Mouse (Mus musculus) limb, embryonic 14.5 days (tissue): ENCODE data around the gene Olfr1222. TPM values are rescaled to one million over a fixed set of nuclear protein-coding genes. Genes with fewer than 3 reads are reported as not detected.

ENCODE experiments used
- ATAC-seq: fragments of 200-750 bp; cut with Nextera tagmentation; 2 replicates; pipeline ENCODE4 v1.8.0; 2017; ENCODE audit warnings: low read depth, moderate number of reproducible peaks, moderate TSS enrichment; ENCODE audit not compliant: low FRiP score
- DNase-seq: peaks from one replicate; pipeline ENCODE4 v3.0.0-alpha.2; 2015; ENCODE audit warnings: low spot score
- H3K27ac ChIP-seq: fragments of 300-500 bp; sonication (generic); replicated peaks from 2 replicates; pipeline ENCODE4 v1.5.1; 2014; ENCODE audit warnings: low read depth, mild to moderate bottlenecking, low read length, moderate library complexity, mixed read lengths
- H3K27me3 ChIP-seq: fragments of 300-500 bp; sonication (generic); 2 replicates; pipeline ENCODE4 v1.6.1; 2014; ENCODE audit warnings: low read length, mixed read lengths; ENCODE audit not compliant: control insufficient read depth, insufficient read depth
- H3K36me3 ChIP-seq: fragments of 300-500 bp; sonication (generic); 2 replicates; pipeline ENCODE4 v1.6.1; 2014; ENCODE audit warnings: mild to moderate bottlenecking, low read length, moderate library complexity, mixed read lengths; ENCODE audit not compliant: control insufficient read depth, insufficient read depth
- H3K4me1 ChIP-seq: fragments of 300-500 bp; sonication (generic); 2 replicates; pipeline ENCODE4 v1.6.1; 2014; ENCODE audit warnings: antibody characterized with exemption, low read length, mixed read lengths; ENCODE audit not compliant: control insufficient read depth, insufficient read depth
- H3K4me2 ChIP-seq: fragments of 300-500 bp; sonication (generic); replicated peaks from 2 replicates; pipeline ENCODE4 v1.6.1; 2014; ENCODE audit warnings: low read depth, mild to moderate bottlenecking, low read length, moderate library complexity; ENCODE audit not compliant: severe bottlenecking
- H3K4me3 ChIP-seq: fragments of 300-500 bp; sonication (generic); replicated peaks from 2 replicates; pipeline ENCODE4 v1.5.1; 2014; ENCODE audit warnings: low read length
- H3K9ac ChIP-seq: fragments of 300-500 bp; sonication (generic); 2 replicates; pipeline ENCODE4 v1.6.1; 2014; ENCODE audit warnings: mild to moderate bottlenecking, low read depth, low read length, moderate library complexity; ENCODE audit not compliant: severe bottlenecking
- H3K9me3 ChIP-seq: fragments of 300-500 bp; sonication (generic); 2 replicates; pipeline ENCODE4 v1.6.1; 2016; ENCODE audit warnings: low read length; ENCODE audit not compliant: control insufficient read depth
- POLR2A ChIP-seq: fragments of 200-500 bp; IDR thresholded peaks from 2 replicates; pipeline ENCODE4 v1.8.0; 2012; ENCODE audit warnings: inconsistent platforms, mild to moderate bottlenecking, moderate library complexity, borderline replicate concordance; ENCODE audit not compliant: insufficient read depth, insufficient read length; ENCODE audit errors: extremely low read depth
- WGBS: fragments of 180-500 bp; shearing (Covaris S2); extraction: QIAGEN DNeasy Blood & Tissue Kit; methylation state at CpG from one replicate; pipeline ENCODE4 v1.1.7; 2014; 5-methylcytosine and 5-hydroxymethylcytosine counted together
- polyA plus RNA-seq, 2 experiments: library from polyadenylated mRNA; depleted of rRNA in 1 of 2; stranded (reverse) in 1 of 2; unstranded in 1 of 2; fragments of >200 nt; fragmentation: Nextera tagmentation in 1 of 2; extraction: Ambion mirVana in 1 of 2; gene quantifications; 2 replicates each; pipeline versions ENCODE4 v1.2.1 to v1.2.3; 2012 to 2014

The Olfr1222 gene
- polyA plus RNA-seq, 2 experiments: not detected

DNA sequence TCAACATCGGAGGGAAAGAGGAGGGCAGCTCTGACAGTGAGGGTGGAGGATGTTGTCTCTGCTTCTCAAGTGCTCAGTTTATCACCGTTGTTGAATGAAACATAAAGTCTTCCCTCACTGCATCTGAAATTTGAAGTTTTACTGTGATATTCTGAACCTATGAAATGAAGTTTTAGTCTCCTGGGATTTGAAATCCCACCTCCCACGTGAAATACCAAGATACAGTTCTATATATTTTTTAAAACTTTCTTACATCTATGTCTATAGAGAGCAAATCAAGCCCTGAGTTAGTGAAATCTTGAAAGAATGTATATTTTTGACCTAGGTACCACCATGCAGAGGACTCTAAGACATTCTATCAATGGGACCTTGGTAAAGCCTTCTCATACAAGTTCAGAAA is 26.1 kb downstream of the Olfr1222 start, which contains the start of gene Olfr1220:
Gene Olfr1220, minus strand, starts transcription at position 101 of the 400 bp plus-strand sequence.
- Histone ChIP-seq H3K27me3 (no peaks in the 10 kb centered on the region), H3K4me3 (no peak within 1 kb of the TSS), H3K9ac (no peak within 1 kb of the TSS), H3K36me3 (no peaks in the 10 kb centered on the region), H3K4me1 (no peaks in the 10 kb centered on the region), H3K4me2 (no peak within 1 kb of the TSS), H3K27ac (no peak within 1 kb of the TSS), H3K9me3 (no peaks in the 10 kb centered on the region)
- DNase-seq (no peak), ATAC-seq (no peak)
- WGBS: 79% methylated on average over 3 of the region's 3 CpGs
- no peak for TF ChIP-seq POLR2A

GRCm38 (mm10) chr2:89105651-89106050 is 27.2 kb downstream of the Olfr1222 start:
- Histone ChIP-seq H3K4me2 (no peak overlapping the region), H3K4me3 (no peak overlapping the region), H3K27me3 (no peaks in the 10 kb centered on the region), H3K27ac (no peak overlapping the region), H3K4me1 (no peaks in the 10 kb centered on the region), H3K9me3 (no peaks in the 10 kb centered on the region), H3K36me3 (no peaks in the 10 kb centered on the region), H3K9ac (no peak overlapping the region)
- ATAC-seq: no peak
- no peak for TF ChIP-seq POLR2A
- no peak for DNase-seq

- no peak for ATAC-seq
- no peak overlapping the region for H3K4me3 ChIP-seq
- no peaks in the 10 kb centered on the region for H3K4me1 ChIP-seq
- H3K36me3 ChIP-seq: no peaks in the 10 kb centered on the region
- 100% methylated on average over 1 of the region's 1 CpGs for WGBS
- H3K4me2 ChIP-seq: no peak overlapping the region
- H3K9ac ChIP-seq: no peak overlapping the region
- H3K9me3 ChIP-seq: no peaks in the 10 kb centered on the region
- DNase-seq: no peak
- H3K27ac ChIP-seq: no peak overlapping the region
- TF ChIP-seq POLR2A: no peak
- no peaks in the 10 kb centered on the region for H3K27me3 ChIP-seq
Observed at GRCm38 (mm10) chr2:89093848-89094247, 39.0 kb downstream of the Olfr1222 start.

DNA sequence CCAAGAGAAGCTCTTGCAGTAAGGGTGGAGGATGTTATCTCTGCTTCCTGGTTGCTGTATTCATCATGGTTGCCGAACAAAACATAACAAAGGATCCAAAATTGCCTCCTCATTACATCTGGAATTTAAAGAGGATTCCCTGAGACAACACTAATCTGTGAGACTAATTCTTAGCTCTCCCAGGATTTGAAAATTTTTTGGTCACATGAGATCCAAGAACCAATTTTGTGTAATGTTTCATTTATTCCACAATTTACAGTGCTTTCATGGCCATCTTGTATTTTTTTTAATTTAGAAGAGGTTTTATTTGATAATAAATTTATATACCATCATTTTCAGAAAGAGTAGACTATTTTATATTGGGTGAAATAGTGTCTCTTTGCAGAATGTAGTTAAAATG is 49.4 kb downstream of the Olfr1222 start, which contains the start of gene Olfr1219:
Gene Olfr1219, minus strand, starts transcription at position 101 of the 400 bp plus-strand sequence.
- no peak within 1 kb of the TSS for H3K27ac ChIP-seq
- H3K4me2 ChIP-seq: no peak within 1 kb of the TSS
- H3K36me3 ChIP-seq: no peaks in the 10 kb centered on the region
- WGBS: 64% methylated on average over 1 of the region's 1 CpGs
- H3K4me1 ChIP-seq: no peaks in the 10 kb centered on the region
- no peaks in the 10 kb centered on the region for H3K9me3 ChIP-seq
- H3K9ac ChIP-seq: no peak within 1 kb of the TSS
- no peak within 1 kb of the TSS for H3K4me3 ChIP-seq
- no peaks in the 10 kb centered on the region for H3K27me3 ChIP-seq
- no peak for DNase-seq
- ATAC-seq: no peak
- no peak for TF ChIP-seq POLR2A

GRCm38 (mm10) chr2:89081487-89081886 is 51.4 kb downstream of the Olfr1222 start:
- DNase-seq (no peak), ATAC-seq (no peak)
- Histone ChIP-seq H3K9ac (no peak overlapping the region), H3K9me3 (no peaks in the 10 kb centered on the region), H3K4me2 (no peak overlapping the region), H3K27ac (no peak overlapping the region), H3K4me3 (no peak overlapping the region), H3K27me3 (no peaks in the 10 kb centered on the region), H3K36me3 (no peaks in the 10 kb centered on the region), H3K4me1 (no peaks in the 10 kb centered on the region)
- no peak for TF ChIP-seq POLR2A

Other genes with a start within 250 kb of the Olfr1222 start
- gene Olfr1208, start 230.7 kb downstream of the Olfr1222 start, polyA plus RNA-seq (2012; rRNA removed): not detected in 2 replicates
- gene Olfr1208, start 230.7 kb downstream of the Olfr1222 start, polyA plus RNA-seq (2014; fragmentation: Nextera tagmentation; extraction: Ambion mirVana): not detected in 2 replicates
- gene Olfr1209, start 217.9 kb downstream of the Olfr1222 start, polyA plus RNA-seq (2012; rRNA removed): not detected in 2 replicates
- gene Olfr1209, start 217.9 kb downstream of the Olfr1222 start, polyA plus RNA-seq (2014; fragmentation: Nextera tagmentation; extraction: Ambion mirVana): not detected in 2 replicates
- not detected in 2 replicates for gene Olfr1211, start 194.9 kb downstream of the Olfr1222 start, polyA plus RNA-seq (2012; rRNA removed)
- not detected in 2 replicates for gene Olfr1211, start 194.9 kb downstream of the Olfr1222 start, polyA plus RNA-seq (2014; fragmentation: Nextera tagmentation; extraction: Ambion mirVana)
- gene Olfr1212, start 179.1 kb downstream of the Olfr1222 start, polyA plus RNA-seq (2012; rRNA removed): not detected in 2 replicates
- not detected in 2 replicates for gene Olfr1212, start 179.1 kb downstream of the Olfr1222 start, polyA plus RNA-seq (2014; fragmentation: Nextera tagmentation; extraction: Ambion mirVana)
- not detected in 2 replicates for gene Gm13762, start 152.8 kb downstream of the Olfr1222 start, polyA plus RNA-seq (2012; rRNA removed)
- not detected in 2 replicates for gene Gm13762, start 152.8 kb downstream of the Olfr1222 start, polyA plus RNA-seq (2014; fragmentation: Nextera tagmentation; extraction: Ambion mirVana)
- not detected in 2 replicates for gene Olfr1214, start 140.4 kb downstream of the Olfr1222 start, polyA plus RNA-seq (2012; rRNA removed)
- not detected in 2 replicates for gene Olfr1214, start 140.4 kb downstream of the Olfr1222 start, polyA plus RNA-seq (2014; fragmentation: Nextera tagmentation; extraction: Ambion mirVana)
- gene Olfr1215, start 126.1 kb downstream of the Olfr1222 start, polyA plus RNA-seq (2012; rRNA removed): not detected in 2 replicates
- not detected in 2 replicates for gene Olfr1215, start 126.1 kb downstream of the Olfr1222 start, polyA plus RNA-seq (2014; fragmentation: Nextera tagmentation; extraction: Ambion mirVana)
- not detected in 2 replicates for gene Olfr1216, start 114.7 kb downstream of the Olfr1222 start, polyA plus RNA-seq (2012; rRNA removed)
- not detected in 2 replicates for gene Olfr1216, start 114.7 kb downstream of the Olfr1222 start, polyA plus RNA-seq (2014; fragmentation: Nextera tagmentation; extraction: Ambion mirVana)
- not detected in 2 replicates for gene Olfr1217, start 101.0 kb downstream of the Olfr1222 start, polyA plus RNA-seq (2012; rRNA removed)
- gene Olfr1217, start 101.0 kb downstream of the Olfr1222 start, polyA plus RNA-seq (2014; fragmentation: Nextera tagmentation; extraction: Ambion mirVana): not detected in 2 replicates
- not detected in 2 replicates for gene Olfr1218, start 71.9 kb downstream of the Olfr1222 start, polyA plus RNA-seq (2012; rRNA removed)
- not detected in 2 replicates for gene Olfr1218, start 71.9 kb downstream of the Olfr1222 start, polyA plus RNA-seq (2014; fragmentation: Nextera tagmentation; extraction: Ambion mirVana)
- gene Olfr1219, start 49.5 kb downstream of the Olfr1222 start, polyA plus RNA-seq (2012; rRNA removed): not detected in 2 replicates
- not detected in 2 replicates for gene Olfr1219, start 49.5 kb downstream of the Olfr1222 start, polyA plus RNA-seq (2014; fragmentation: Nextera tagmentation; extraction: Ambion mirVana)
- gene Olfr1220, start 26.2 kb downstream of the Olfr1222 start, polyA plus RNA-seq (2012; rRNA removed): not detected in 2 replicates
- gene Olfr1220, start 26.2 kb downstream of the Olfr1222 start, polyA plus RNA-seq (2014; fragmentation: Nextera tagmentation; extraction: Ambion mirVana): not detected in 2 replicates
- gene Olfr1221, start 15.8 kb downstream of the Olfr1222 start, polyA plus RNA-seq (2012; rRNA removed): not detected in 2 replicates
- not detected in 2 replicates for gene Olfr1221, start 15.8 kb downstream of the Olfr1222 start, polyA plus RNA-seq (2014; fragmentation: Nextera tagmentation; extraction: Ambion mirVana)
- not detected in 2 replicates for gene Olfr1223, start 18.5 kb upstream of the Olfr1222 start, polyA plus RNA-seq (2012; rRNA removed)
- gene Olfr1223, start 18.5 kb upstream of the Olfr1222 start, polyA plus RNA-seq (2014; fragmentation: Nextera tagmentation; extraction: Ambion mirVana): not detected in 2 replicates
- not detected in 2 replicates for gene Olfr1224-ps1, start 31.0 kb upstream of the Olfr1222 start, polyA plus RNA-seq (2012; rRNA removed)
- not detected in 2 replicates for gene Olfr1224-ps1, start 31.0 kb upstream of the Olfr1222 start, polyA plus RNA-seq (2014; fragmentation: Nextera tagmentation; extraction: Ambion mirVana)
- gene Olfr1225, start 41.6 kb upstream of the Olfr1222 start, polyA plus RNA-seq (2012; rRNA removed): not detected in 2 replicates
- gene Olfr1225, start 41.6 kb upstream of the Olfr1222 start, polyA plus RNA-seq (2014; fragmentation: Nextera tagmentation; extraction: Ambion mirVana): not detected in 2 replicates
- not detected in 2 replicates for gene Olfr1226, start 67.0 kb upstream of the Olfr1222 start, polyA plus RNA-seq (2012; rRNA removed)
- not detected in 2 replicates for gene Olfr1226, start 67.0 kb upstream of the Olfr1222 start, polyA plus RNA-seq (2014; fragmentation: Nextera tagmentation; extraction: Ambion mirVana)
- not detected in 2 replicates for gene Olfr1228, start 121.0 kb upstream of the Olfr1222 start, polyA plus RNA-seq (2012; rRNA removed)
- gene Olfr1228, start 121.0 kb upstream of the Olfr1222 start, polyA plus RNA-seq (2014; fragmentation: Nextera tagmentation; extraction: Ambion mirVana): not detected in 2 replicates
- gene Olfr1229, start 155.0 kb upstream of the Olfr1222 start, polyA plus RNA-seq (2012; rRNA removed): not detected in 2 replicates
- not detected in 2 replicates for gene Olfr1229, start 155.0 kb upstream of the Olfr1222 start, polyA plus RNA-seq (2014; fragmentation: Nextera tagmentation; extraction: Ambion mirVana)
- not detected in 2 replicates for gene Olfr1230, start 164.2 kb upstream of the Olfr1222 start, polyA plus RNA-seq (2012; rRNA removed)
- gene Olfr1230, start 164.2 kb upstream of the Olfr1222 start, polyA plus RNA-seq (2014; fragmentation: Nextera tagmentation; extraction: Ambion mirVana): not detected in 2 replicates
- not detected in 2 replicates for gene Olfr1231, start 174.0 kb upstream of the Olfr1222 start, polyA plus RNA-seq (2012; rRNA removed)
- gene Olfr1231, start 174.0 kb upstream of the Olfr1222 start, polyA plus RNA-seq (2014; fragmentation: Nextera tagmentation; extraction: Ambion mirVana): not detected in 2 replicates
- gene Olfr1232, start 196.6 kb upstream of the Olfr1222 start, polyA plus RNA-seq (2012; rRNA removed): not detected in 2 replicates
- not detected in 2 replicates for gene Olfr1232, start 196.6 kb upstream of the Olfr1222 start, polyA plus RNA-seq (2014; fragmentation: Nextera tagmentation; extraction: Ambion mirVana)
- gene Olfr1233, start 209.3 kb upstream of the Olfr1222 start, polyA plus RNA-seq (2012; rRNA removed): not detected in 2 replicates
- not detected in 2 replicates for gene Olfr1233, start 209.3 kb upstream of the Olfr1222 start, polyA plus RNA-seq (2014; fragmentation: Nextera tagmentation; extraction: Ambion mirVana)
- gene Olfr1234, start 231.8 kb upstream of the Olfr1222 start, polyA plus RNA-seq (2012; rRNA removed): not detected in 2 replicates
- not detected in 2 replicates for gene Olfr1234, start 231.8 kb upstream of the Olfr1222 start, polyA plus RNA-seq (2014; fragmentation: Nextera tagmentation; extraction: Ambion mirVana)